Mouse (Mus musculus): ENCODE measurements around the gene Akt2. TPM values are rescaled to one million over a fixed set of nuclear protein-coding genes. Genes with fewer than 3 reads are reported as not detected.

Gene Akt2
- total and polyA plus RNA-seq, 3 experiments = 134 to 219 (median 181) TPM

- H3K79me2 ChIP-seq (replicated peaks; ENCODE audit: control insufficient read depth, insufficient read depth, low read length) = no peaks in the 10 kb centered on the region; the same call in 1 of the 2 replicates
- peak overlapping the region; percentile 35 for H3K4me3 ChIP-seq
- DNase-seq = no peak
- H3K36me3 ChIP-seq (ENCODE audit: control insufficient read depth, insufficient read depth, low read length) = no peaks in the 10 kb centered on the region
- peaks cover 1% of the 10 kb centered on the region; the same call in 1 of the 2 replicates for H3K4me1 ChIP-seq (ENCODE audit: control insufficient read depth, insufficient read depth, low read length)
- intact Hi-C loops (cut with DNase I) = no loop called here
- H3K27ac ChIP-seq = peak overlapping the region; percentile 89
- H3K9ac ChIP-seq (ENCODE audit: low read depth, low read length) = peak overlapping the region; percentile 11
- TF ChIP-seq POLR2A (IDR thresholded peaks at IDR 0.05; ENCODE audit: insufficient read depth, low read depth, low read length) (no peak), EP300 (IDR thresholded peaks at IDR 0.05; ENCODE audit: insufficient read depth, low read depth, low read length) (no peak), CTCF (IDR thresholded peaks at IDR 0.05) (no peak)
- WGBS = 59% methylated on average over 1 of the region's 1 CpGs
- no peaks in the 10 kb centered on the region for H3K27me3 ChIP-seq (ENCODE audit: control insufficient read depth, insufficient read depth, low read length)
Measured at GRCm38 (mm10) chr7:27560978-27561377, 30.4 kb upstream of the Akt2 start.

- Histone ChIP-seq H3K9ac (ENCODE audit: low read depth, low read length) (no peak overlapping the region), H3K27ac (peak overlapping the region; percentile 11), H3K79me2 (replicated peaks; ENCODE audit: control insufficient read depth, insufficient read depth, low read length) (no peaks in the 10 kb centered on the region), H3K4me3 (no peak overlapping the region), H3K36me3 (ENCODE audit: control insufficient read depth, insufficient read depth, low read length) (peaks cover 7% of the 10 kb centered on the region), H3K4me1 (ENCODE audit: control insufficient read depth, insufficient read depth, low read length) (no peaks in the 10 kb centered on the region), H3K27me3 (ENCODE audit: control insufficient read depth, insufficient read depth, low read length) (no peaks in the 10 kb centered on the region)
- 81% methylated on average over 5 of the region's 5 CpGs for WGBS
- peak in 1 of 2 experiments; percentile 48 for DNase-seq
- intact Hi-C loops (cut with DNase I) = no loop called here
- TF ChIP-seq EP300 (IDR thresholded peaks at IDR 0.05; ENCODE audit: insufficient read depth, low read depth, low read length) = 0 out of 2 replicates have a peak, but pooled peaks have one; percentile 15
- no peak for TF ChIP-seq CTCF (IDR thresholded peaks at IDR 0.05)
- no peak for TF ChIP-seq POLR2A (IDR thresholded peaks at IDR 0.05; ENCODE audit: insufficient read depth, low read depth, low read length)
Measured at GRCm38 (mm10) chr7:27569580-27570224, 21.6 kb upstream of the Akt2 start.

GRCm38 (mm10) chr7:27572133-27572532 is 19.2 kb upstream of the Akt2 start:
- no peaks in the 10 kb centered on the region for H3K27me3 ChIP-seq (ENCODE audit: control insufficient read depth, insufficient read depth, low read length)
- peaks cover 7% of the 10 kb centered on the region for H3K36me3 ChIP-seq (ENCODE audit: control insufficient read depth, insufficient read depth, low read length)
- DNase-seq = no peak
- H3K27ac ChIP-seq = no peak overlapping the region
- 90% methylated on average over 4 of the region's 4 CpGs for WGBS
- no peaks in the 10 kb centered on the region for H3K79me2 ChIP-seq (replicated peaks; ENCODE audit: control insufficient read depth, insufficient read depth, low read length)
- no peak overlapping the region for H3K9ac ChIP-seq (ENCODE audit: low read depth, low read length)
- no peak overlapping the region for H3K4me3 ChIP-seq
- H3K4me1 ChIP-seq (ENCODE audit: control insufficient read depth, insufficient read depth, low read length) = no peaks in the 10 kb centered on the region; the same call in 1 of the 2 replicates
- intact Hi-C loops (cut with DNase I) = no loop called here
- TF ChIP-seq POLR2A (IDR thresholded peaks at IDR 0.05; ENCODE audit: insufficient read depth, low read depth, low read length) = no peak
- no peak for TF ChIP-seq CTCF (IDR thresholded peaks at IDR 0.05)
- TF ChIP-seq EP300 (IDR thresholded peaks at IDR 0.05; ENCODE audit: insufficient read depth, low read depth, low read length) = no peak

- 91% methylated on average over 14 of the region's 14 CpGs for WGBS
- no peak overlapping the region for H3K9ac ChIP-seq (ENCODE audit: low read depth, low read length)
- DNase-seq = no peak
- H3K4me1 ChIP-seq (ENCODE audit: control insufficient read depth, insufficient read depth, low read length) = peaks cover 3% of the 10 kb centered on the region
- intact Hi-C loops (cut with DNase I) = no loop called here
- H3K4me3 ChIP-seq = no peak overlapping the region
- H3K27me3 ChIP-seq (ENCODE audit: control insufficient read depth, insufficient read depth, low read length) = no peaks in the 10 kb centered on the region
- peaks cover 4% of the 10 kb centered on the region for H3K36me3 ChIP-seq (ENCODE audit: control insufficient read depth, insufficient read depth, low read length)
- TF ChIP-seq CTCF (IDR thresholded peaks at IDR 0.05) = no peak
- no peak for TF ChIP-seq POLR2A (IDR thresholded peaks at IDR 0.05; ENCODE audit: insufficient read depth, low read depth, low read length)
- no peak for TF ChIP-seq EP300 (IDR thresholded peaks at IDR 0.05; ENCODE audit: insufficient read depth, low read depth, low read length)
- no peak overlapping the region for H3K27ac ChIP-seq
- no peaks in the 10 kb centered on the region for H3K79me2 ChIP-seq (replicated peaks; ENCODE audit: control insufficient read depth, insufficient read depth, low read length)
Measured at GRCm38 (mm10) chr7:27574124-27574880, 17.1 kb upstream of the Akt2 start.

GRCm38 (mm10) chr7:27576914-27577313 is 14.4 kb upstream of the Akt2 start:
- H3K4me3 ChIP-seq = no peak overlapping the region
- H3K36me3 ChIP-seq (ENCODE audit: control insufficient read depth, insufficient read depth, low read length) = no peaks in the 10 kb centered on the region
- no peak for TF ChIP-seq POLR2A (IDR thresholded peaks at IDR 0.05; ENCODE audit: insufficient read depth, low read depth, low read length)
- TF ChIP-seq CTCF (IDR thresholded peaks at IDR 0.05) = peak; percentile 75
- no peak overlapping the region for H3K27ac ChIP-seq
- H3K79me2 ChIP-seq (replicated peaks; ENCODE audit: control insufficient read depth, insufficient read depth, low read length) = no peaks in the 10 kb centered on the region
- no peak overlapping the region for H3K9ac ChIP-seq (ENCODE audit: low read depth, low read length)
- H3K4me1 ChIP-seq (ENCODE audit: control insufficient read depth, insufficient read depth, low read length) = peaks cover 3% of the 10 kb centered on the region
- peak; percentile 46 to 53 for DNase-seq
- H3K27me3 ChIP-seq (ENCODE audit: control insufficient read depth, insufficient read depth, low read length) = no peaks in the 10 kb centered on the region
- 72% methylated on average over 6 of the region's 6 CpGs for WGBS
- intact Hi-C loops (cut with DNase I) = loop anchor here (1.0 kb wide), 1 partner anchor 108 kb away; no protein-coding TSS in a partner anchor

- Histone ChIP-seq H3K4me3 (no peak overlapping the region), H3K9ac (ENCODE audit: low read depth, low read length) (no peak overlapping the region), H3K79me2 (replicated peaks; ENCODE audit: control insufficient read depth, insufficient read depth, low read length) (no peaks in the 10 kb centered on the region), H3K27me3 (ENCODE audit: control insufficient read depth, insufficient read depth, low read length) (no peaks in the 10 kb centered on the region), H3K4me1 (ENCODE audit: control insufficient read depth, insufficient read depth, low read length) (peaks cover 3% of the 10 kb centered on the region), H3K36me3 (ENCODE audit: control insufficient read depth, insufficient read depth, low read length) (no peaks in the 10 kb centered on the region), H3K27ac (no peak overlapping the region)
- 84% methylated on average over 6 of the region's 6 CpGs for WGBS
- TF ChIP-seq EP300 (IDR thresholded peaks at IDR 0.05; ENCODE audit: insufficient read depth, low read depth, low read length) (no peak), POLR2A (IDR thresholded peaks at IDR 0.05; ENCODE audit: insufficient read depth, low read depth, low read length) (no peak), CTCF (IDR thresholded peaks at IDR 0.05) (no peak)
- intact Hi-C loops (cut with DNase I) = loop anchor here (1.0 kb wide), 1 partner anchor 108 kb away; no protein-coding TSS in a partner anchor
- DNase-seq = no peak
Measured at GRCm38 (mm10) chr7:27577589-27577988, 13.8 kb upstream of the Akt2 start.

Measured in heart, adult 2 months (tissue).